Mouse (Mus musculus): ENCODE measurements around the gene Lta. TPM values are rescaled to one million over a fixed set of nuclear protein-coding genes. Genes with fewer than 3 reads are reported as not detected.
A peak's percentile ranks its signal among the peaks of the same experiment; 100 is the strongest.

The Lta gene
- total RNA-seq, 2 experiments from 2014 or later: 0.19 TPM; not detected in 1

- intact Hi-C loops (cut with DNase I): loop anchor here (5.0 kb wide), 1 partner anchor 37 kb away; the partner anchor contains the start of gene D17H6S53E
- no peak for DNase-seq
These were observed 41.0 kb downstream of the Lta start for GRCm38 (mm10) chr17:35164218-35164567.

- DNase-seq: no peak
- intact Hi-C loops (cut with DNase I): loop anchor here (5.0 kb wide), 1 partner anchor 36 kb away; the partner anchor contains the start of gene D17H6S53E
These were observed 41.6 kb downstream of the Lta start for GRCm38 (mm10) chr17:35163326-35164081.

- peak in 1 of 2 experiments; percentile 38 for DNase-seq
- intact Hi-C loops (cut with DNase I): loop anchor here (5.0 kb wide), 1 partner anchor 35 kb away; the partner anchor contains the start of gene D17H6S53E
These were observed 42.4 kb downstream of the Lta start for GRCm38 (mm10) chr17:35162730-35163129.

GRCm38 (mm10) chr17:35162121-35162520, 43.0 kb downstream of the Lta start:
- no peak for DNase-seq
- intact Hi-C loops (cut with DNase I): loop anchor here (5.0 kb wide), 1 partner anchor 35 kb away; the partner anchor contains the start of gene D17H6S53E

- no peak for DNase-seq
- intact Hi-C loops (cut with DNase I): loop anchor here (2.0 to 5.0 kb wide), 2 partner anchors 25 to 34 kb away; partner anchors contain the start of gene D17H6S53E
These were observed 43.7 kb downstream of the Lta start for GRCm38 (mm10) chr17:35161421-35161820.

- intact Hi-C loops (cut with DNase I): loop anchor here (2.0 to 5.0 kb wide), 2 partner anchors 23 to 32 kb away; partner anchors contain the start of gene D17H6S53E
- DNase-seq: no peak
These were observed 45.5 kb downstream of the Lta start for GRCm38 (mm10) chr17:35159638-35160037.

GRCm38 (mm10) chr17:35158850-35159593, 46.1 kb downstream of the Lta start:
- intact Hi-C loops (cut with DNase I): no loop called here

GRCm38 (mm10) chr17:35157661-35158175, 47.4 kb downstream of the Lta start:
- intact Hi-C loops (cut with DNase I): no loop called here

More at GRCm38 (mm10) chr17:35158850-35159593, 46.1 kb downstream of the Lta start:
- DNase-seq: no peak

GRCm38 (mm10) chr17:35157254-35157653, 47.9 kb downstream of the Lta start:
- intact Hi-C loops (cut with DNase I): no loop called here
- no peak for DNase-seq

More at GRCm38 (mm10) chr17:35157661-35158175, 47.4 kb downstream of the Lta start:
- no peak for DNase-seq

- intact Hi-C loops (cut with DNase I): no loop called here
- no peak for DNase-seq
These were observed 48.5 kb downstream of the Lta start for GRCm38 (mm10) chr17:35156461-35157200.

- DNase-seq: no peak
- intact Hi-C loops (cut with DNase I): no loop called here
These were observed 49.7 kb downstream of the Lta start for GRCm38 (mm10) chr17:35155451-35155850.

GRCm38 (mm10) chr17:35154616-35155015, 50.5 kb downstream of the Lta start:
- intact Hi-C loops (cut with DNase I): no loop called here
- no peak for DNase-seq

- intact Hi-C loops (cut with DNase I): no loop called here
- DNase-seq: no peak
These were observed 51.2 kb downstream of the Lta start for GRCm38 (mm10) chr17:35153931-35154330.

Small RNAs within 50 kb of the gene (microRNA-seq; reads per million reads assigned to microRNA genes)
- gene Mir6973a (ENCODE audit: borderline number of aligned reads in 2 of 2): 0 reads per million in 2 experiments
- 0 reads per million in 2 experiments for gene Mir6974 (ENCODE audit: borderline number of aligned reads in 2 of 2)
- 0.72 to 1.3 reads per million in 2 experiments for gene Mir6975 (ENCODE audit: borderline number of aligned reads in 2 of 2)
- 0 to 0.72 reads per million in 2 experiments for gene Mir8094 (ENCODE audit: borderline number of aligned reads in 2 of 2)

Other genes starting within 250 kb of the Lta start
- 1 to 10 TPM; 2.8 to 4.5 TPM for gene Hspa1b, start 246.1 kb downstream of the Lta start, total RNA-seq (2021)
- gene Gm20481, start 235.4 kb downstream of the Lta start, total RNA-seq (2021): not detected
- 1 to 10 TPM; 4.2 to 4.6 TPM for gene Hspa1a, start 233.2 kb downstream of the Lta start, total RNA-seq (2021)
- 1 to 10 TPM; 7.8 to 9.2 TPM for gene Hspa1l, start 232.6 kb downstream of the Lta start, total RNA-seq (2021)
- gene Lsm2, start 223.5 kb downstream of the Lta start, total RNA-seq (2021): 10 to 100 TPM; 16.0 to 17.4 TPM
- gene Vars, start 204.4 kb downstream of the Lta start, total RNA-seq (2021): 10 to 100 TPM; 26.7 to 27.4 TPM
- gene Vwa7, start 188.8 kb downstream of the Lta start, total RNA-seq (2021): 1 to 10 TPM; 8.4 to 9.3 TPM
- gene Sapcd1, start 177.3 kb downstream of the Lta start, total RNA-seq (2021): not detected
- under 1 TPM; 0.25 to 0.70 TPM for gene Msh5, start 158.6 kb downstream of the Lta start, total RNA-seq (2021)
- gene Clic1, start 155.4 kb downstream of the Lta start, total RNA-seq (2021): 10 to 100 TPM; 41.7 to 44.0 TPM
- 10 to 100 TPM; 27.5 to 27.6 TPM for gene Ddah2, start 146.3 kb downstream of the Lta start, total RNA-seq (2021)
- under 1 TPM in 1 of 2 experiments, not detected in 1; 0.56 TPM for gene Ly6g6c, start 140.0 kb downstream of the Lta start, total RNA-seq (2021)
- gene Mpig6b, start 139.2 kb downstream of the Lta start, total RNA-seq (2021): under 1 TPM; 0.42 to 0.49 TPM
- gene Ly6g6e, start 128.4 kb downstream of the Lta start, total RNA-seq (2021): not detected
- gene Ly6g6d, start 127.3 kb downstream of the Lta start, total RNA-seq (2021): under 1 TPM; 0.70 to 0.80 TPM
- not detected for gene Ly6g6f, start 119.7 kb downstream of the Lta start, total RNA-seq (2021)
- gene Abhd16a, start 116.1 kb downstream of the Lta start, total RNA-seq (2021): 10 to 100 TPM; 54.6 to 61.1 TPM
- gene Ly6g5c, start 97.1 kb downstream of the Lta start, total RNA-seq (2021): not detected
- gene Ly6g5b, start 89.9 kb downstream of the Lta start, total RNA-seq (2021): not detected
- 1 to 10 TPM; 8.0 to 9.6 TPM for gene Gpank1, start 83.9 kb downstream of the Lta start, total RNA-seq (2021)
- gene Csnk2b, start 83.3 kb downstream of the Lta start, total RNA-seq (2021): 100 to 1,000 TPM; 163 to 164 TPM
- 10 to 100 TPM; 25.7 to 26.4 TPM for gene D17H6S53E, start 79.0 kb downstream of the Lta start, total RNA-seq (2021)
- gene Apom, start 73.3 kb downstream of the Lta start, total RNA-seq (2021): not detected
- 100 to 1,000 TPM; 243 to 268 TPM for gene Bag6, start 70.2 kb downstream of the Lta start, total RNA-seq (2021)
- gene Prrc2a, start 40.5 kb downstream of the Lta start, total RNA-seq (2021): 100 to 1,000 TPM; 122 to 127 TPM
- 1 to 10 TPM; 2.0 to 6.2 TPM for gene Aif1, start 29.3 kb downstream of the Lta start, total RNA-seq (2021)
- 1 to 10 TPM; 3.3 to 3.7 TPM for gene Lst1, start 16.9 kb downstream of the Lta start, total RNA-seq (2021)
- 1 to 10 TPM; 1.0 to 1.6 TPM for gene Ltb, start 10.9 kb downstream of the Lta start, total RNA-seq (2021)
- under 1 TPM; 0.53 to 0.57 TPM for gene Tnf, start 3.3 kb downstream of the Lta start, total RNA-seq (2021)
- not detected for gene Gm16181, start 15.5 kb upstream of the Lta start, total RNA-seq (2021)
- 1 to 10 TPM; 2.0 to 2.6 TPM for gene Atp6v1g2, start 28.3 kb upstream of the Lta start, total RNA-seq (2021)
- 1 to 10 TPM; 8.0 to 8.5 TPM for gene Nfkbil1, start 30.4 kb upstream of the Lta start, total RNA-seq (2021)
- 10 to 100 TPM; 83.3 to 97.3 TPM for gene Ddx39b, start 36.4 kb upstream of the Lta start, total RNA-seq (2021)
- gene H2-D1, start 57.4 kb upstream of the Lta start, total RNA-seq (2021): 100 to 1,000 TPM in 1 of 2 experiments, 10 to 100 TPM in 1; 87.6 to 133 TPM
- 1 to 10 TPM; 1.1 to 1.4 TPM for gene H2-Q1, start 115.1 kb upstream of the Lta start, total RNA-seq (2021)
- 1 to 10 TPM in 1 of 2 experiments, under 1 TPM in 1; 0.64 to 1.4 TPM for gene H2-Q2, start 136.9 kb upstream of the Lta start, total RNA-seq (2021)
- gene H2-Q4, start 174.3 kb upstream of the Lta start, total RNA-seq (2021): 10 to 100 TPM; 10.1 to 13.8 TPM
- gene H2-Q6, start 219.5 kb upstream of the Lta start, total RNA-seq (2021): 1 to 10 TPM in 1 of 2 experiments, under 1 TPM in 1; 0.78 to 1.6 TPM
- gene H2-Q7, start 233.8 kb upstream of the Lta start, total RNA-seq (2021): 1 to 10 TPM in 1 of 2 experiments, under 1 TPM in 1; 0.94 to 2.1 TPM